Mouse (Mus musculus) forebrain, embryonic 12.5 days (tissue): ENCODE measurements at regions not wholly inside any gene's neighbourhood (a gene's known extent, or its start where the extent isn't known, plus 50 kb on each side); places are given as distances from the start of the nearest gene placed in this dataset.

ENCODE experiments used
- ATAC-seq: fragments of 200-750 bp; cut with Nextera tagmentation; 2 replicates; pipeline ENCODE4 v1.8.0; 2017; ENCODE audit warnings: moderate TSS enrichment; ENCODE audit not compliant: low FRiP score
- H3K27ac ChIP-seq: fragments of 300-500 bp; sonication (generic); 2 replicates; pipeline ENCODE4 v1.5.1; 2016; ENCODE audit warnings: mild to moderate bottlenecking
- H3K27me3 ChIP-seq: fragments of 300-500 bp; sonication (generic); 2 replicates; pipeline ENCODE4 v1.6.1; 2016; ENCODE audit warnings: mild to moderate bottlenecking
- H3K36me3 ChIP-seq: fragments of 300-500 bp; sonication (generic); replicated peaks from 2 replicates; pipeline ENCODE4 v1.6.1; 2016; ENCODE audit warnings: mild to moderate bottlenecking
- H3K4me1 ChIP-seq: fragments of 300-500 bp; sonication (generic); 2 replicates; pipeline ENCODE4 v1.6.1; 2016
- H3K4me2 ChIP-seq: fragments of 300-500 bp; sonication (generic); 2 replicates; pipeline ENCODE4 v1.6.1; 2016; ENCODE audit warnings: mild to moderate bottlenecking, moderate library complexity
- H3K4me3 ChIP-seq: fragments of 300-500 bp; sonication (generic); replicated peaks from 2 replicates; pipeline ENCODE4 v1.5.1; 2016; ENCODE audit warnings: mild to moderate bottlenecking
- H3K9ac ChIP-seq: fragments of 300-500 bp; sonication (generic); 2 replicates; pipeline ENCODE4 v1.6.1; 2016; ENCODE audit warnings: mild to moderate bottlenecking
- H3K9me3 ChIP-seq: fragments of 300-500 bp; sonication (generic); 2 replicates; pipeline ENCODE4 v1.6.1; 2016
- WGBS: fragments of 180-500 bp; shearing (Covaris S2); methylation state at CpG from one replicate; pipeline ENCODE4 v1.1.7; 2016; 5-methylcytosine and 5-hydroxymethylcytosine counted together

DNA sequence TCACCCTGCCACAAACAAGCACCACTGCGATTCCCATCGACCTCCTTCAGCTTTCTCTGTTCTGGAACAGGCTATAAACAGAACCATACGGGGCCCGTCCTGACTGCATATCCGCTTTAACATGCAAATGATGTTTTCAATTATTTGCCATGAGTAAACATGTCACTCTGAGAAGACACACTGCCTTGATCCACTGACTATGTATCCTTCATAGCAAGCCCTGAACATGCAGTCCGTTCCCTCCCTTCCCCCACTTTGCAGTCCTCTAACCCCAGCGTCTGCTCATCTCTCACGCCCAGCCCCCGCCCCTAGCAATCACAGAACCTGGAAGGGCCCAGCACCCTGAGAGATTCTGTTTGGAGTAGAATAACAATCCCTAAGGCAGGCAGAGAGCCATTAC is 89.4 kb upstream of the Rybp start:
- Histone ChIP-seq H3K4me2 (0 out of 2 replicates have a peak overlapping the region, but pooled peaks have one; percentile 6), H3K4me1 (peaks cover 25% of the 10 kb centered on the region), H3K36me3 (no peaks in the 10 kb centered on the region), H3K27me3 (peaks cover 25% of the 10 kb centered on the region), H3K9me3 (no peaks in the 10 kb centered on the region), H3K9ac (no peak overlapping the region), H3K27ac (no peak overlapping the region), H3K4me3 (no peak overlapping the region)
- ATAC-seq: peak; percentile 36; the same call in 1 of the 2 replicates
- 17% methylated on average over 9 of the region's 9 CpGs for WGBS

DNA sequence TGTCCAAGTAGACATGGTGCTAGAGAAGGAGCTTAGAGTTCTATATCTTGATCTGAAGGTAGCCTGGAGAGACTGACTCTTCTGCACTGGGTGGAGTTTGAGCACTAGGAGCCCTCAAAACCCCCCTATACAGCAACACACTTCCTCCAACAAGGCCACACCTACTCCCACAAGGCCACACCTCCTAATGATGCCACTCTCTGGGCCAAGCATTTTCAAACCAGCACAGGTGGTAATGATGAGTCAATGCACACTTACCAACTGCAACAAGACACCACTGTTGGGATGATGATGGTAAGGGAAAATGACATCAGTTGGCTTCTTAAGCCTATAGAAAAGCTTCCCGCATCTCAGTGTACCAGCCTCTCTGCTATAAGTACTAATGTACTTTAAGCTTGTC is 83.5 kb upstream of the Rybp start:
- Histone ChIP-seq H3K9me3 (no peaks in the 10 kb centered on the region), H3K9ac (no peak overlapping the region), H3K27me3 (peaks cover 11% of the 10 kb centered on the region; the same call in 1 of the 2 replicates), H3K27ac (no peak overlapping the region), H3K4me3 (no peak overlapping the region), H3K4me1 (no peaks in the 10 kb centered on the region), H3K4me2 (no peak overlapping the region), H3K36me3 (no peaks in the 10 kb centered on the region)
- ATAC-seq: no peak
- WGBS: 90% methylated on average over 1 of the region's 1 CpGs

DNA sequence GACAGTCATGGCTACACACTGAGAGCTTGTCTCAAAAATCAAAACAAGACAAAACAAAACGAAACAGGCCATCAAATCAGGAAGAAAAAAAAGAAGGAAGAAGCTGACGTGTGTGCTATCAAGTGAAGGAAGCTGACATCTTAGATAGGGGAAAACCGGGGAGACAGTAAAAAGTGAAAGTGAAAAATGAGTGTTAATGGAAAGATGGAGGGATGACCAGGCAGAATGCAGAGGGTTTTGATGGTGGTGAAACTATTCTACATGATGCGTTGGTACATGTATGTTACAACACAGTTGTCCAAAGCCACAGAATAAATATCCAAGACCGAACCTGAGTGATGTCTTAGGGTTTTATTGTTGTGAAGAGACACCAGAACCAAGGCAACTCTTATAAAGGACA is 83.1 kb upstream of the Rybp start:
- H3K27ac ChIP-seq: no peak overlapping the region
- H3K9me3 ChIP-seq: no peaks in the 10 kb centered on the region
- ATAC-seq: no peak
- H3K27me3 ChIP-seq: peaks cover 6% of the 10 kb centered on the region; the same call in 1 of the 2 replicates
- 88% methylated on average over 5 of the region's 5 CpGs for WGBS
- H3K4me1 ChIP-seq: no peaks in the 10 kb centered on the region
- no peak overlapping the region for H3K4me3 ChIP-seq
- H3K36me3 ChIP-seq: no peaks in the 10 kb centered on the region
- H3K9ac ChIP-seq: no peak overlapping the region
- no peak overlapping the region for H3K4me2 ChIP-seq

DNA sequence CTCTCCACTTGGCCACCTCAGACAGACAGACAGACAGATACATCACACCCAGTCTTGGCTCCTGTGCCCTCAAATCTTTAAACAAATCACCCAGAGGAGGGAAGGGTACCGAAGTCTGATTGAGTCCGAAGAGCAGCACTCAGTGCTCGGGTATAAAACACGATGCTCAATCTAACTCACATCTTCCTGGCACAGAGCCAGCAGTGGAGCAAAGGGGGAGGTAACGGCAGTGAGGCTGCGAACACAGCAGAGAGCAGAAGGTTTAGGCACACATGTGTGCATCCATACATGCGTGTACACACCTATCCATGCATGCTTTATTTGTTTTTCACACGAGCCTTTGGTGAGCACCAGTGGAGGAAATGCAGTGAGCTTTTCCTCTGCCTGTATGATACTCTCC is 78.9 kb upstream of the Rybp start:
- Histone ChIP-seq H3K4me1 (0 out of 2 replicates have a peak, but pooled peaks cover 2% of the 10 kb centered on the region), H3K9ac (no peak overlapping the region), H3K27ac (no peak overlapping the region), H3K9me3 (no peaks in the 10 kb centered on the region), H3K4me2 (no peak overlapping the region), H3K4me3 (no peak overlapping the region), H3K36me3 (no peaks in the 10 kb centered on the region), H3K27me3 (peaks cover 4% of the 10 kb centered on the region; the same call in 1 of the 2 replicates)
- 70% methylated on average over 8 of the region's 8 CpGs for WGBS
- no peak for ATAC-seq

DNA sequence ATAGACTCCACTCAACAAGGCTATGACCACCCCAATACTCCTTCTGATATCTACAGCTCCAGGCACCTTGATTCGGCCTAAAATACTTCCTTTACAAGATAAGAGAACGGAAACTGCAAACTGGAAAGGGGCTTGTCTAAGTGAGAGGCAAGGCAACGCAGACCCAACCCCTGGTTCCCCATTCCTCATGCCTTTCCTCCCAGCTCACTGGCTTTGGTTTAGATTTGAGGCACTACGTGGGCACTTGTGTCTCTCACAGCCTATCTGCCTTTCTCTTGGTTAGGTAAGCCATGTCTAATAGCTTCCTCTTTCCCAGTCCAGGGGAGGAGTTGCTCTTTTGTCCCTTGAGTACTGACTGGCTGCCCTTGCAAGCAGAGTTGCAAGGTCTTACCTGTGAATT is 78.5 kb upstream of the Rybp start:
- Histone ChIP-seq H3K36me3 (no peaks in the 10 kb centered on the region), H3K4me2 (no peak overlapping the region), H3K9ac (no peak overlapping the region), H3K9me3 (no peaks in the 10 kb centered on the region), H3K27me3 (peaks cover 4% of the 10 kb centered on the region; the same call in 1 of the 2 replicates), H3K4me3 (no peak overlapping the region), H3K27ac (no peak overlapping the region), H3K4me1 (0 out of 2 replicates have a peak, but pooled peaks cover 2% of the 10 kb centered on the region)
- 88% methylated on average over 4 of the region's 4 CpGs for WGBS
- ATAC-seq: no peak

DNA sequence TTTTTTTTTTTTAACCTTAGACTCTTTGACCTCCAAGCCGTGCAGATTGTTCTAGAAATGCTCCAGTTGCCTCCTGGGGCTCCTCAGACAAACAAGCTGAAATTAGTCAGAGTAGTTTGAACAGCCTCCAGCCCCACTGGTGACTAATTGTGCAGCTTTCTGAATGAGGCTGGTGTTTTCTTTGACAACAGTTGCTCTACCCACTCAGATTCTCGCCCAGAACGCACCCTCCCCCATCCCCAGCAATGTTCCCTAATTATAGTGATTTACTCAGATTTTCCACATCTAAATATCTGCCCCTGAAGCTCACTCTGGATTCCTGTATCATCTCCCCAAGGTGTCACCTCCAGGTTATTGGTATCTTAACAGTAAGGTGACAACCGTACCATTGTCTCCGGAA is 76.4 kb upstream of the Rybp start:
- Histone ChIP-seq H3K4me1 (0 out of 2 replicates have a peak, but pooled peaks cover 2% of the 10 kb centered on the region), H3K9me3 (no peaks in the 10 kb centered on the region), H3K27ac (no peak overlapping the region), H3K27me3 (peaks cover 4% of the 10 kb centered on the region; the same call in 1 of the 2 replicates), H3K36me3 (no peaks in the 10 kb centered on the region), H3K4me3 (no peak overlapping the region), H3K9ac (no peak overlapping the region), H3K4me2 (no peak overlapping the region)
- 54% methylated on average over 5 of the region's 5 CpGs for WGBS
- ATAC-seq: no peak

DNA sequence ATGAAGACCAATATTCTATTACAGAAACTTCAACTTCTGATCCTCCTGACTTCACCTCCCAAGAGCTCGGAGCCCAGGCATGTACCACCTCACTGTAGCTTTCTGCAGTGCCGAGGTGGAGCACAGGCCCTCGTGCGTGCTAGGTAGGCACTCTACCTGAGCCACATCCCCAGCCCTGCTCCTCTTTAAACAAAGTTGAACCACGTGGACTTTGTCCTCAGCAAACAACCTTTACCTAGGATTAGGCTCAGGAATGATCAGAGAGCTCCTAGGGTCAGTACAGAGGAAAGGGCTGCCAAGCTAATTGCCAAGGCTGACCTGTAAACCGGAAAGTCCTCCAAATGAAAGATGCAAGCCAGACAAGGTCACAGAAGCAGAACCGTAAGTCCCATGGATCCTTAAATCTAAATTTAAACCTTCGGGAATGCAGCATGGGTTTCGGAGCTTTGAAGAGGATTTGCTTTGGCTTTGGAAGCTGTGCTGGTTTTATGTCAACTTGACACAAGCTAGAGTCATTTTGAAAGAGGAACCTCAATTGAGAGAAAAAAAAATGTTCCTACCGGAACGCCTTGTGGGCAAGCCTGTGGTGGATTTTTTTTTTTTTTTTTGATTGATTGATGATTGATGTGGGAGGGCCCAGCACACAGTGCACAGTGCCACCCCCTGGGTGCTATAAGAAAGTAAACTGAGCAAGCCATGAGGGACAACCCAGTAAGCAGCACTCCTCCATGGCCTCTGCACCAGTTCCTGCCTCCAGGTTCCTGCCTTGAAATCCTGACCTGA is 69.5 kb upstream of the Rybp start:
- Histone ChIP-seq H3K36me3 (no peaks in the 10 kb centered on the region), H3K27me3 (no peaks in the 10 kb centered on the region; the same call in 1 of the 2 replicates), H3K4me2 (no peak overlapping the region), H3K27ac (no peak overlapping the region), H3K4me3 (no peak overlapping the region), H3K4me1 (no peaks in the 10 kb centered on the region), H3K9me3 (no peaks in the 10 kb centered on the region), H3K9ac (no peak overlapping the region)
- no peak for ATAC-seq
- WGBS: 86% methylated on average over 11 of the region's 11 CpGs

DNA sequence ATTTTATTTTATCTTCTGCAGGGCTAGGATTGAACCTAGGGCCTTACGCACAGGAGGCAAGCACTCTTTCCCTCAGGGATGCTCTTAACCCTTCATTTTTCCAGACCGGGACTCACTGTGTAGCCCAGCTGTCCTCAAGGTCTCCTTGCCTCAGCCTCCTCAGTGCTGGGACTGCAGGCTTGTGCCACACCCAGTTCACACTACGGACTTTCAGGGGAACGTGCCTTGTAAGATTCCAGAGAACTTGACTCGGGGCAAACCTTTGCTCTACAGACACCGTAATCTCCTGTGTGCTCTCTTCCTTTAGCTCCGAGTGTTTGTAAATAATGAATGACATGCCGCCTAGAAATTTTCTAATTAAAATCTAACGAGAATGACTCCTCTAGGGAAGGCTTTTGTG is 68.6 kb upstream of the Rybp start:
- Histone ChIP-seq H3K4me1 (no peaks in the 10 kb centered on the region), H3K4me2 (no peak overlapping the region), H3K9ac (no peak overlapping the region), H3K4me3 (no peak overlapping the region), H3K27me3 (no peaks in the 10 kb centered on the region; the same call in 1 of the 2 replicates), H3K36me3 (no peaks in the 10 kb centered on the region), H3K27ac (no peak overlapping the region), H3K9me3 (no peaks in the 10 kb centered on the region)
- WGBS: 61% methylated on average over 9 of the region's 9 CpGs
- no peak for ATAC-seq

DNA sequence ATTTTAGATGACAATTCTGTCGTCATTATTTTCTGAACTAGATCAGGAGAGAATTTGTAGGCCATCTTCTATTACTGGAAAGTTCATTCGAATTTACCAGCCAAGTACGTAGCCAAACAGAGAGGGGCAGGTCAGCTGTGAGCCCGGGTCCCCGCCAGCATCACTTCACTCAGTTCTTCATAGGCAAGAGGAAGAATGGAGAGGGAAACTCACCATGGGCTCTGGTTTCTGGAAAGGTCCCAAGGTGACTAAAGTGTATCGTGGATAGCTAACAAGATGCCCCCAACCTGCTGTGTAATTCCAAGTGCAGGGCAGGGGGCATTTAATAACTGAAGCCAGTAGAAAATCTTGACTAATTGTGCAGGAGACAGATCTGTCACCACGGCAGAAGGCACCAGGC is 60.2 kb upstream of the Rybp start:
- WGBS: 80% methylated on average over 7 of the region's 7 CpGs
- ATAC-seq: no peak
- Histone ChIP-seq H3K27me3 (peaks cover 23% of the 10 kb centered on the region), H3K4me3 (no peak overlapping the region), H3K9me3 (no peaks in the 10 kb centered on the region), H3K9ac (no peak overlapping the region), H3K27ac (no peak overlapping the region), H3K36me3 (no peaks in the 10 kb centered on the region), H3K4me1 (no peaks in the 10 kb centered on the region), H3K4me2 (no peak overlapping the region)

DNA sequence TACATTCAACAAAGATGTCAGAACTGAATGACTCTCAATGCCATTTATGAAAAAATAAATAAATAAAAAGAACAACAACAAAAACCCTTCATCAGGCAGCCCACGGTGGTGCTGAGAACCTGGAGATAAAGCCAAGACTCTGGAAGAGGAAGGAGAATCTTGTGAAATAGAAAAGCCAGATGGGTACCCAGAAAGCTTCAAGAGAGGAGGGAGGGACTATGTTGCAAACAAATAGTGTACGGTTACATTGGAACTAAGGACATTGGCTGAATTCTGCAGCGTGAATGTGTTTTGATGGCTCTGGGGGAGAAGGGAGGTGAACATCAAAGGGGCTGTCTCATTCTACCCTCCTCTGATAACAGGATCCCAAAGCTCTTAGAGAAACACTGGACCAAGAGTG is 57.8 kb upstream of the Rybp start:
- Histone ChIP-seq H3K4me2 (no peak overlapping the region), H3K9me3 (no peaks in the 10 kb centered on the region), H3K4me1 (no peaks in the 10 kb centered on the region), H3K27me3 (peaks cover 23% of the 10 kb centered on the region), H3K4me3 (no peak overlapping the region), H3K27ac (no peak overlapping the region), H3K36me3 (no peaks in the 10 kb centered on the region), H3K9ac (no peak overlapping the region)
- no peak for ATAC-seq
- WGBS: 86% methylated on average over 3 of the region's 3 CpGs

DNA sequence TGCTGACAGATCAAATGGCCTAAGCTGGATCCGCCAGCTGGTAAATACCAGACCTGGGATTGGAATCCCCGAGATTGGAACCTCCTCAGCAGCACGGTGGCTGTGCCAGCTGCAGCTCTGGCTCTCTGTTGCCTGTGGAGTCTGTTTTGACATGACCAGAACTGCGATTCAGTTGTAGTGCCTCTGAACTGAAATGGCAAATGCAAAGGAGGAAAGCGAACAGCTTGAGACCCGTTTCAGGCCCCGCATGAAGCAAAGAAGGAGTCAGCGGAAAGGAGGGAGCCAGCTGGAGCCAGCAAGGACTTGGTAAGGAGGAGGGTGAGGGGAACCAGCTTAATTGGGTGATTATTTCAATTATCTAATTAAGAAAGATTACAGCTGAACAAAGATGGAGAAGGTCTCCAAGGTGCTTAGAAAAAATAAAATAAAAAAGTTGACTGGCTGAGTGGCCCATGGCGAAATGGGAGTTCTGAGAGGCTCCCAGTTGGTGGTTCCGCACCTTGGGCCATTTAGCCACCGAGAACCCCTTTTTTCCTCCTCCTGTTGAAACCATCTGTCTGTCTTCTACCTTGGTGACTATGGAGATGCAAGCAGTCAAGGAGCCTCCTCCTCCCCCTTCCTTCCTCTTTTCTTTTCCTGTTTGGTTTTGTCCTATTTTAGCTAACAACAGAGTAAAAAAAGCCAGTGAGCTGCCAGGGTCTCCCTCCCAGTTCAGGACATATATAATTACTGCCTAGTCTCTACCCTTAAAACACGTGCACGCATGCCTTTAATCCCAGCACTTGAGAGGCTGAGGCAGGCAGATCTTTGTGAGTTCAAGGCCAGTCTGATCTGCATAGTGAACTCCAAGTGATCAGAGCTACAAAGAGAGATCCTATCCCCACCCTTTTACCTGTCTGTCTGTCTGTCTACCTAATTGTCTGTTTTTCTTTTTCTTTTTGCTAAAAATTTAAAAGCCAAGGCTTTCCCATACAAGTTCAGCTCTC is 54.3 kb upstream of the Rybp start:
- H3K9ac ChIP-seq: no peak overlapping the region
- no peak overlapping the region for H3K4me3 ChIP-seq
- 45% methylated on average over 13 of the region's 13 CpGs for WGBS
- H3K9me3 ChIP-seq: no peaks in the 10 kb centered on the region
- no peak overlapping the region for H3K4me2 ChIP-seq
- peaks cover 5% of the 10 kb centered on the region for H3K4me1 ChIP-seq
- no peaks in the 10 kb centered on the region for H3K36me3 ChIP-seq
- no peak for ATAC-seq
- H3K27me3 ChIP-seq: peaks cover 50% of the 10 kb centered on the region
- peak overlapping the region; percentile 44; the same call in 1 of the 2 replicates for H3K27ac ChIP-seq

DNA sequence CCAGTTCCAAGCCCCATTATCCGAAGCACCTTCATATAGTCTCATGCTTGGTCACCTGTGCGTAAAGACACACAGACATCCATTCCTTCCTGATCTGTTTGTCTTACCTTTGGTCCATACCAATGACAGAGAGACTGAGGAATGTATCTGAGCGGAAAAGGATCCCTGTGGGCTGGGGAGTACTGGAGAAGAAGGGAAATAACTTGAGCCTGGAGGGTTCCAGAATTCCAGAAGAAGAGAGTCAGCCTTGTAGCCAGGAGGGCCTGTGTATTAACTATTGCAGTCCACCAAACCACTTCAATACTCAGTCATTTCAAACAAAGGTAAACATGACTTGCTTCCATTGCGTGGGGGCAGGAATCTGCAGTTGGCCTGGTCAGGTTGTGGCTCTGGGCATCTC is 51.0 kb upstream of the Rybp start:
- H3K9ac ChIP-seq: no peak overlapping the region
- H3K9me3 ChIP-seq: no peaks in the 10 kb centered on the region
- H3K4me1 ChIP-seq: peaks cover 19% of the 10 kb centered on the region
- H3K27me3 ChIP-seq: peaks cover 67% of the 10 kb centered on the region
- H3K4me2 ChIP-seq: no peak overlapping the region
- no peak overlapping the region for H3K27ac ChIP-seq
- 94% methylated on average over 4 of the region's 4 CpGs for WGBS
- no peak for ATAC-seq
- no peak overlapping the region for H3K4me3 ChIP-seq
- H3K36me3 ChIP-seq: no peaks in the 10 kb centered on the region
